Mouse (Mus musculus): ENCODE measurements around the gene Aanat.

DNA sequence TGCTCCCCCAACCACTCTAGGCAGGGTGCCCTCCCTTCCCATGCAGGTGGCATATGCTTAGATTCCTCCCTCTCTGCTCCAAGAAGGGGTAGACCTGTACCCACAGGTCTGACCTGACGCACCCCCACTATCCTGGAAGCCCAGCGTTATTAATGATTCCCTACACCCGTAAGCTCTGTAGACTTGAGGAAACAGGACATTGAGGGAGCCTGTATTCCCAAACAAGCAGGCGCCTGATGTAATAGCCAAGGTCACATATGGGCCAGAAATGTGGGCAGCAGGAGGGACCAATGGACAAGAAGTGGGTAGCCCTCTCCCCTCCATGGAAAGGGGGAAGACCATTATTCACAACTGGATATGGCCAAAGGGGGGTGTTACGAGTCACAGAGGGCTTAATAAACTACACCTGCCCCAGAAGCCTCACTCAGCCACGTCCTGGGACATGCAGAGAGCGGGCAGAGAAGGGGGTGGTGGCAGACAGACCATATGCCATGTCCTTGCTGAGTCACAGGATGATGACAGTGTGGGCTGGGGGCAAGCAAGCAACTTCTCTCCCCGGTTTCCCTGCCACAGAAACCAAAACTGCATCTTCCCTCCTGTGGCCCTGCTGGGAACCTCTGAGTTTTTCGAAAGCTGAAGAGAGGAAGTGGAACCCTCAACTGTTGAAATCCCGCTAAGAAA, 30.3 kb downstream of the Aanat start:
- TF ChIP-seq CHD2 (IDR thresholded peaks at IDR 0.05; ENCODE audit: low read length), result no peak
- no peak for TF ChIP-seq POLR2A (IDR thresholded peaks at IDR 0.05; ENCODE audit: control insufficient read depth in 1 of 2, insufficient read depth in 1 of 2, low read depth in 1 of 2, low read length in 2 of 2, poor library complexity in 1 of 2)
- no peak for TF ChIP-seq TAL1 (IDR thresholded peaks at IDR 0.05; ENCODE audit: low read length)
- TF ChIP-seq ETS1 (IDR thresholded peaks at IDR 0.05; ENCODE audit: low read depth, low read length), result no peak
- TF ChIP-seq ZNF384 (IDR thresholded peaks at IDR 0.05; ENCODE audit: low read depth, low read length), result no peak
- TF ChIP-seq CHD1 (IDR thresholded peaks at IDR 0.05; ENCODE audit: low read depth, low read length), result no peak
- no peak for TF ChIP-seq HCFC1 (IDR thresholded peaks at IDR 0.05; ENCODE audit: low read depth, low read length)
